Mouse (Mus musculus) midbrain, embryonic 10.5 days (tissue): ENCODE measurements around the gene Omd. TPM values are rescaled to one million over a fixed set of nuclear protein-coding genes. Genes with fewer than 3 reads are reported as not detected.

Source experiments
- DNase-seq: peaks from one replicate; pipeline ENCODE4 v3.0.0-alpha.2; 2017; ENCODE audit warnings: low spot score
- H3K27ac ChIP-seq: fragments of 300-500 bp; sonication (generic); replicated peaks from 2 replicates; pipeline ENCODE4 v1.5.1; 2016; ENCODE audit warnings: mild to moderate bottlenecking
- H3K27me3 ChIP-seq: fragments of 300-500 bp; sonication (generic); 2 replicates; pipeline ENCODE4 v1.6.1; 2016; ENCODE audit warnings: low read depth, mild to moderate bottlenecking; ENCODE audit not compliant: poor library complexity, severe bottlenecking
- H3K36me3 ChIP-seq: fragments of 300-500 bp; sonication (generic); 2 replicates; pipeline ENCODE4 v1.6.1; 2016; ENCODE audit warnings: mild to moderate bottlenecking, moderate library complexity
- H3K4me1 ChIP-seq: fragments of 300-500 bp; sonication (generic); 2 replicates; pipeline ENCODE4 v1.6.1; 2016
- H3K4me3 ChIP-seq: fragments of 300-500 bp; sonication (generic); 2 replicates; pipeline ENCODE4 v1.5.1; 2016; ENCODE audit warnings: mild to moderate bottlenecking, moderate library complexity
- H3K9me3 ChIP-seq: fragments of 300-500 bp; sonication (generic); replicated peaks from 2 replicates; pipeline ENCODE4 v1.6.1; 2016; ENCODE audit warnings: mild to moderate bottlenecking
- WGBS: fragments of 180-500 bp; shearing (Covaris S2); methylation state at CpG from one replicate; pipeline ENCODE4 v1.1.7; 2016; 5-methylcytosine and 5-hydroxymethylcytosine counted together
- polyA plus RNA-seq: library from polyadenylated mRNA; unstranded; fragments of >200 nt; fragmentation: Nextera tagmentation; extraction: Ambion mirVana; gene quantifications from 2 replicates; pipeline ENCODE4 v1.2.1, GENCODE M21; 2016

Omd gene
- polyA plus RNA-seq: 1.1 TPM in 2 replicates

DNA sequence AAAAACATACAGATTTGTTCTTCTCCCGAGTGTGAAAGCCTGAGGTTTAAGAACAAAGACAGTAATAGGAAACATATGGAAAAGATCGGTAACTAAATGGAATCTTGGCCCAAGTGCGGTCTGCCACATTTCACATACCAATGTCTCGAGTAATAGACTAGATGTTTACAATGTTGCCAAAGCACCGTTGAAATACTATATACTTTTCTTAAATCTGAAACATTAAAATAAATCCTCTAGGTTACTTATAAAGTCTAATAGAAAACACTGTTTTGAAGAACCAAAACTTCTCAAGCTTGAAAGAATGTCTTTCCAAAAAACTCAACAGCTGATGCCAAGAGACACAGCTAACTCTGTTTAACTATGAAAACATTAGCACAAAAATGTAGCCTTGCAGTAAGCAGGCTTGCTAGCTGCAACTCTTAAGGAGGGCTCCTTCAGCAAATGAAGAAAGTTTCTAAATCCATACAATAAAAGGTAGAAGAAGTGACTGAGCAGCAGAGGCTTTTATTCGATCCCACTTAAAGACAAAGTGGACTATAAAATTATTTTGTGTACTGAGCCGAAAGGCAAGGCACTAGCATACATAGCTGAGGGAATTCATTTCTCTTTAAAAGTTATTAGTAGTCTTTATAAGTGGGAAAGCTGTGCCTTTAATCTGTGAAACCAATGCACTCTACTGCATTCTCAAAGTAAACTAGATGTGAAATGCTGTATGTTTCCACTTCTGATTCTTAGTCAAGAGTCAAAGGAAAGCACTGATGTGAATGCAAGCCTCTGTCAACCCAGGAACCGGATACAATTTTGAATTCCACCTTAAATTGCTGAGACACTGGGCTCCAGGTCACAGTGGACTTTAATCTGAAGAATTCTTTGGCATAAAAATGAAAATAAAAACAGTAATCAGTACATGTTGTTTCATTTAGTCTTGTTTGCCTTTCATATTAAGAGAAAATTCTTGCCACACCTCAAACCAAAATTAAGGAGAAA, at the start of gene Omd:
Omd (plus strand) TSS at position 922 of the 990 bp plus-strand sequence.
- no peaks in the 10 kb centered on the region for H3K9me3 ChIP-seq
- WGBS: 77% methylated on average over 8 of the region's 8 CpGs
- H3K27me3 ChIP-seq: no peaks in the 10 kb centered on the region
- H3K4me1 ChIP-seq: no peaks in the 10 kb centered on the region
- DNase-seq: no peak
- H3K27ac ChIP-seq: no peak within 1 kb of the TSS
- no peaks in the 10 kb centered on the region for H3K36me3 ChIP-seq
- H3K4me3 ChIP-seq: no peak within 1 kb of the TSS

DNA sequence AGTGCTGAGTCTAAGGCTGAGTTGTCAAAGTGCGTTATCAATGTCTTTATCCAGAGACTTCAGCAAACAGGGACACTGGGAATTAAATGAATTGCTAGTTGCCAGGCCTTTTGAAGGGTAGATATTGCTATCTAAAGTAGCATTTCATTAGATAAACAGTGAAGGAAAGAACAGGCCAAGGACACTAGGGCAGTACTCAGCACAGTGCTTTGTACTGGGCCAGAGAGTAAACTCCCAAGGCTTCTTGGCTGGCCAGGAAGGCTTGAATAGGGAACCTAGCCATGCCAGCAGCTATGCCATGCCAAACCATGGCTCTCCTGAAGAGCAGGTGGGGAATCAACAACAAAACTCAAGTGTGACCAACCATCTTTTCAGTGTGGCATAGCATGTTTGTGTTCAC, 45.3 kb upstream of the Omd start:
- Histone ChIP-seq H3K27me3 (no peaks in the 10 kb centered on the region), H3K9me3 (no peaks in the 10 kb centered on the region), H3K4me3 (no peak overlapping the region), H3K4me1 (no peaks in the 10 kb centered on the region), H3K27ac (no peak overlapping the region), H3K36me3 (no peaks in the 10 kb centered on the region)
- DNase-seq: no peak
- WGBS: 89% methylated on average over 1 of the region's 1 CpGs

DNA sequence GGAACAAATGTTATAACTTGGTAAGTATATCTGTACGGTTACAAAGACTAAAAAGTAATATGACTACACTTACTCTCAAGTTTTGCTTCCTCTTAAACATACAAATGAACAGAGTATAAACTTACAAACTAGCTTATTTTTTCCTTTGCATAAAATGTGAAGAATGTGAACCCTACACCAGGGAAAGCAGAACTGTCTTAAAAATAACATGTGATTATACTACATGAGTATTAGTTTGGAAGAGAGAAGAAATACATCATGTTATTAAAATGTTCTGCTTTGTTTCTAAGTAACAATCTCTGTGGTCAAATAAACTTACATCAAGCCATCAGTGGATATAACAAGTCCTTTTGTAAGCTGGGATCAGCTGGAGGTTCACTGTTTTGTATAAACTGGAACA, 43.6 kb upstream of the Omd start:
- DNase-seq: no peak
- 95% methylated on average over 1 of the region's 1 CpGs for WGBS
- Histone ChIP-seq H3K36me3 (no peaks in the 10 kb centered on the region), H3K4me3 (no peak overlapping the region), H3K4me1 (no peaks in the 10 kb centered on the region), H3K9me3 (no peaks in the 10 kb centered on the region), H3K27ac (no peak overlapping the region), H3K27me3 (no peaks in the 10 kb centered on the region)

DNA sequence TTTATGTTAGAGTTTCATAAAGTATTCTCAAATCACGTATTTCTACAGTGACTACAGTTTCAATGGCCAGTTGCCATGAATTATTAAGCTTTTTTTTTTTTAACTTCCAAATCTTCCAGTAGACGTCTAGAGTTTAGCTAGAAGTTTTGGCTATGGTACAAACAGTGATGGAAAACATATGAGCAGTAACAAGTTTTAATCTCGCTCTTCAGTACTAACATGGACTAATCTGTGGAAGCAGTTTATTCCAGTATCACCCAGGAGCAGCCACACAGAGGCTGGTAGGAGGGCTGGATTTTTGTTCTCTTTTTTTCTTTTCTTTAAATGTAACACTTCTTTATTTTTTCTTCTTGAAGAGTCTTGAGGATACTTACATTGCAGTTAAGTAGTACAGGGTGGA, 38.0 kb upstream of the Omd start, which contains the start of gene Aspn:
Aspn (plus strand) TSS at position 165 of the 400 bp plus-strand sequence.
- no peak for DNase-seq
- Histone ChIP-seq H3K9me3 (no peaks in the 10 kb centered on the region), H3K4me3 (no peak within 1 kb of the TSS), H3K36me3 (no peaks in the 10 kb centered on the region), H3K27me3 (no peaks in the 10 kb centered on the region), H3K27ac (no peak within 1 kb of the TSS), H3K4me1 (no peaks in the 10 kb centered on the region)
- 91% methylated on average over 3 of the region's 3 CpGs for WGBS

DNA sequence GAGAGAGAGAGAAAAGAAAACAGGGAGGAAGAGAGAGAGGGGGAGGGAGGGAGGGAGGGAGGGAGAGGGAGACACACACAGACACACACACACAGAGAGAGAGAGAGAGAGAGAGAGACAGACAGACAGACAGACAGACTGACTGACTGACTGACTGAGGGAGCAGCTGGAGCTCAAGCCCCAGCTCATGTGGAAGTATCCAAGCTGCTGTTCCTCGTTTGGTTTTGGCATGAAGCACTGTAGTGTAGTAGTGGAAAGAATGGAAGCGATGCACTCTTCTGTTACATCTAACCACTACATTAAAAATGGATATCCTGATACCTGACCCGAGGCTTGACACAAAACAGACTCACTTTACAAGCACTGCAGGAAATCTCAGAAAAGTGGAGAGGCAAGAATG, 36.6 kb upstream of the Omd start:
- DNase-seq: no peak
- Histone ChIP-seq H3K9me3 (no peaks in the 10 kb centered on the region), H3K36me3 (no peaks in the 10 kb centered on the region), H3K27ac (no peak overlapping the region), H3K4me1 (no peaks in the 10 kb centered on the region), H3K4me3 (no peak overlapping the region), H3K27me3 (no peaks in the 10 kb centered on the region)
- WGBS: 76% methylated on average over 3 of the region's 3 CpGs

DNA sequence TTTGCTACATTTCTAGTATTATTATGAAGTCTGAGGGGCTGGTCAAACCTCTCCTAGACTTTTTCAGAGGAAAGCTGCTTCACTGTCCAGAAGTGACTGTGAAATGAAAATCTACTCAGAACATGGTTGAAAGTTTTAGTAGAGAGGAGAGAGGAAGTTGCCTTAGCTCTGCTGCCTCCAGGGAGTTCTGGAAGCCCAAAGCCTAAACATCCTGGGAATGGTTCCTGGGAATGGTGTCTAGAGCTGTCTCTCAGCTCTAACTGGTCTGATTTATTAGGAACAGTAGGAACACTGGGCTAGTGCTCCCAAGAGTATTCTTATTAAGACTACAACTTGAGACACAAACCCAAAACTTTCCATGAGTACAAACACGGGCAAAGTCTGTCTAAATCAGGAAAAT, 35.7 kb upstream of the Omd start:
- H3K27me3 ChIP-seq: no peaks in the 10 kb centered on the region
- WGBS: 83% methylated on average over 1 of the region's 1 CpGs
- no peaks in the 10 kb centered on the region for H3K36me3 ChIP-seq
- no peak for DNase-seq
- H3K27ac ChIP-seq: no peak overlapping the region
- no peak overlapping the region for H3K4me3 ChIP-seq
- no peaks in the 10 kb centered on the region for H3K9me3 ChIP-seq
- H3K4me1 ChIP-seq: no peaks in the 10 kb centered on the region

DNA sequence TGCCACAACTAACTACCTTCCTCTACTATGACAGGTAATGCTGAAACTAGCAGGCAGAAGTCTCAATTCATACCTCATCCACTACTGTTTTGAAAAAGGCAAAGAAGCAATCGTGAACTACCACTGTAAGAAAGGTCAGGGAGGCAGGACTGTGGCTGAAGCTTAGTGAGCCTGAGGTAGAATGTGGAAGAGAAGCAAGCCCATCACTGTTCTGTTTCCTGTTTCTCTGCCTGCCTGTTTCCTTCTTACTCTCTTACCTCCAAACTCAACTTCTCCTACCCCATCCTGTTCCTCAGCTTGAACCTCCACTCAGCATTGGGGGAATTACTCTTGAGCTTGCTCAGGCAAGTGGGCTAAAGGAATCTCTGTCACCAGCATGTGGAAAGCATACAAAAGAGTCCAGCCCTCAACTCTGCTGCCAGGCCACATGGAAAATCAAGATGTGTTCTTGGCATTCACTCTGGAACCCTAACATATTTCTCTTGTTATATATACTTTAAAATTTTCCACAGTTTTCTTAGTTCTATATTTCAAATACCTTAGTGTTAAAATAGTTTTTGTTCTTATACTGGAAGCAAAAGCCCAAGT, 34.6 kb upstream of the Omd start:
- H3K36me3 ChIP-seq: no peaks in the 10 kb centered on the region
- no peaks in the 10 kb centered on the region for H3K9me3 ChIP-seq
- no peaks in the 10 kb centered on the region for H3K4me1 ChIP-seq
- WGBS: 85% methylated on average over 1 of the region's 1 CpGs
- H3K4me3 ChIP-seq: no peak overlapping the region
- H3K27me3 ChIP-seq: no peaks in the 10 kb centered on the region
- no peak for DNase-seq
- H3K27ac ChIP-seq: no peak overlapping the region

DNA sequence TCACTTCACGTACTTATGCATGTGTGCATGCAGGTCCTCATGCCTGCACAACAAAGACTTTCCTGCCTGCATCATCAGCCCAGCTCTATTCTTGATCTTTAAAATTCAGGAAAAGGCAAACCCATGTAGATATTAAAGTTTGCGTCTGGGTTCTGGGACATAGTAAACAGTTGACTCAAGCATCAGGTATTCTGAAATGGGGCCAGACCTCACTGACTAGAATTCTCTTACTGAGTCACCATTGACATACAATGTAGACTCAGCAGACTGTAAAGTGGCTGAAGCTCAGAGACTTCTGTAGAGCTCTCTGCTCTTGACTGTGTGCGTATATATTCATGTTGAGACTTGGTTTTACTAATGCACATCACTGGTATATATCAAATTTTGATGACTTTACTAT, 32.6 kb upstream of the Omd start:
- 92% methylated on average over 3 of the region's 3 CpGs for WGBS
- H3K4me3 ChIP-seq: no peak overlapping the region
- H3K4me1 ChIP-seq: no peaks in the 10 kb centered on the region

DNA sequence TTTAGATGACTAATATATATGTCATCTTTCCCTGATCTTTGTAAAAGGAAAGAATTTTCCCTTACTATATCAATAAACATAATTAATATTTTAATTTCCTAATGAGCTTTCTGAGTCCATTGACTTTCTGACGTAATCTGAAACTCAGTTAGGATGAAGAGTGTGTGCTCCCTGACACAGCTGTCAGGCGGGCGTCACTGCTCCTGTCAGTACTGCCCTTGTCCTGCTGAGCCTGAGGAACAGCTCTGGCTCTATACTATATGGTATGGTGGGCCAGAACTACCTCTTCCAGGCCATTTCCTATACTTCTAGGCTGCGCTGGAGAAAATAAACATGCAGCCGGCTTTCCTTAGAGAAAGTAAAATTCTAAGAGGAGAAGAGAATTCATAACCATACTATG, 27.7 kb upstream of the Omd start:
- no peaks in the 10 kb centered on the region for H3K27me3 ChIP-seq
- no peak for DNase-seq
- no peak overlapping the region for H3K27ac ChIP-seq
- H3K4me1 ChIP-seq: no peaks in the 10 kb centered on the region
- H3K4me3 ChIP-seq: no peak overlapping the region
- no peaks in the 10 kb centered on the region for H3K9me3 ChIP-seq
- H3K36me3 ChIP-seq: no peaks in the 10 kb centered on the region
- WGBS: 86% methylated on average over 5 of the region's 5 CpGs

More for the DNA sequence above, 32.6 kb upstream of the Omd start:
- no peaks in the 10 kb centered on the region for H3K27me3 ChIP-seq
- H3K36me3 ChIP-seq: no peaks in the 10 kb centered on the region
- DNase-seq: no peak
- no peaks in the 10 kb centered on the region for H3K9me3 ChIP-seq
- H3K27ac ChIP-seq: no peak overlapping the region

DNA sequence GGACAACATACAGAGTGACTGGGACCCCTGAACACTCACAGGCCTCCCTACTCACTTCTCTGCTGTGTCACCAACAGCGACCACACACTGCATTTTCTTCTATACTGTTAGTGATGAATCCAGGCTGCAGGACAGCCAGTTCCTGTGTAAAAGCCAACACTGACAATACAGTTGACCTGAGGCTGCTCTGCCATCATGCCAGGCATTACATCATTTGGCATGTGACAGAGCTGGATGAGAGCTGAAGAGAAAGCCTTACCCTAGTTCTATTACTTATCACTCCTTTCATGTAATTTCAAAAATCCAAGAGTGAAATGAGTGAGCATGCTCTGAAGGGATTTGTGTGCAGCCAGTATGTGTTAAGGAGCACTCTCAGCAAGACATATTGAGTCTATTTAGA, 26.1 kb upstream of the Omd start:
- WGBS: 83% methylated on average over 1 of the region's 1 CpGs
- H3K27ac ChIP-seq: no peak overlapping the region
- H3K4me3 ChIP-seq: no peak overlapping the region
- no peaks in the 10 kb centered on the region for H3K27me3 ChIP-seq
- H3K4me1 ChIP-seq: no peaks in the 10 kb centered on the region
- H3K9me3 ChIP-seq: no peaks in the 10 kb centered on the region
- DNase-seq: no peak
- H3K36me3 ChIP-seq: no peaks in the 10 kb centered on the region

DNA sequence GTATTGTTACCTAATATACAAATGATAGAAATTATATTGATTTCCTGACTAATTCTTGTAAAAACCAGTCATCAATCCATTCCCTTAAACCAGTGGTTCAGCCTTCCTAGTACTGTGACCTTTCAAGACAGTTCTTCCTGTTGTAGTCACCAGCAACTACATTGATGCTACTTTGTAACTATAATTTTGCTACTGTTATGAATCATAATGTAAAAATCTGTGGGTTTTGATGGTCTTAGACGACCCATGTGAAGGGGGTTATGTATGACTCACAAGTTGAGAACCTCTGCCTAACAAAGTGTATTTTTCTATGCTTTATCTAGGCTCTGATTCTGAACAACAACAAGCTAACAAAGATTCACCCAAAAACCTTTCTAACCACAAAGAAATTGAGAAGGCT, 25.3 kb upstream of the Omd start:
- H3K4me3 ChIP-seq: no peak overlapping the region
- H3K4me1 ChIP-seq: no peaks in the 10 kb centered on the region
- DNase-seq: no peak
- WGBS: 75% methylated on average over 1 of the region's 1 CpGs
- no peaks in the 10 kb centered on the region for H3K27me3 ChIP-seq
- no peaks in the 10 kb centered on the region for H3K36me3 ChIP-seq
- no peak overlapping the region for H3K27ac ChIP-seq
- H3K9me3 ChIP-seq: no peaks in the 10 kb centered on the region

DNA sequence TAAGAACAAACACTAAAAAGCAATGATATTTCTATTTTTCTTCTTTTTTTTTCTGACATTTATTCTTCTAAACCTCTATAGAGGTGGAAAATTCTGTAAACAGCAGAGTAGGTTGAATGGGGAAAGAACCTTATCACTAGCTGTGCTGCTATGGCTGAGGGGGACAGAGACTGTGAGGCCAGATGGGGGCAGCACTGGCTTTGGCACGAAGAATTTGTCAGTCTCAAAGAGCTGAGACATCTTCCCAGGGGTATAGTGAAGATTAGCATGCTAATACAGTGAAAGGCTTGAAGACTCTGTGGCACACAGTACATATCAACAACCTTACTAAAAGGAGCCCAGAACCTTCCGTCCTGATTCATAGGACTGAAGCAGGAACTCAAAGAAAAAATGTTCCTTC, 23.1 kb upstream of the Omd start:
- Histone ChIP-seq H3K27ac (no peak overlapping the region), H3K27me3 (no peaks in the 10 kb centered on the region), H3K4me3 (no peak overlapping the region), H3K4me1 (no peaks in the 10 kb centered on the region), H3K36me3 (no peaks in the 10 kb centered on the region), H3K9me3 (no peaks in the 10 kb centered on the region)
- WGBS: 37% methylated on average over 2 of the region's 2 CpGs
- no peak for DNase-seq

DNA sequence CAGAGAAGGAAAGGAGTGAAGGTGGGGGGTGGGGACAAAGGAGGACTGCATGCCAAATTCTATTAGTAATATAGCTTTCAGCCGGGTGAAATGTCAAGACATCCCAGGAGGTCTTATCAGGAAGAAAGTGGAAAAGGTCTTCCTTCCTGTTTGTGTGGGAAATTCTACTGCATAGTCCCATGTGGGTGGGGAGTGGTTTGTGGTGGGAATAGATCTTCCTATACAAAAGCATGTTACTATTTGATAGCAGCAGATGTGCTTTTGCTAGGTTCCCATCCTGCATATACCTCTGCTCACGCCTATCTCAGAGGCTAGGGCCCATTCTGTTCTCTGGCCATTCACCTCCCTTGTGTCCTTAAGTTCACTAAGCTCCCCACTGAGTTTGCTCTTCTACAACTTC, 21.4 kb upstream of the Omd start:
- no peak overlapping the region for H3K4me3 ChIP-seq
- WGBS: 71% methylated on average over 2 of the region's 2 CpGs
- no peaks in the 10 kb centered on the region for H3K4me1 ChIP-seq
- no peak overlapping the region for H3K27ac ChIP-seq
- no peak for DNase-seq
- H3K36me3 ChIP-seq: no peaks in the 10 kb centered on the region
- H3K27me3 ChIP-seq: no peaks in the 10 kb centered on the region
- no peaks in the 10 kb centered on the region for H3K9me3 ChIP-seq
